Mouse (Mus musculus): Measurements from ENCODE around the gene Foxa3. TPM values are rescaled to one million over a fixed set of nuclear protein-coding genes. Genes with fewer than 3 reads are reported as not detected.

Foxa3 gene
- total RNA-seq, 1 experiment from 2014 or later = 6.8 TPM

DNA sequence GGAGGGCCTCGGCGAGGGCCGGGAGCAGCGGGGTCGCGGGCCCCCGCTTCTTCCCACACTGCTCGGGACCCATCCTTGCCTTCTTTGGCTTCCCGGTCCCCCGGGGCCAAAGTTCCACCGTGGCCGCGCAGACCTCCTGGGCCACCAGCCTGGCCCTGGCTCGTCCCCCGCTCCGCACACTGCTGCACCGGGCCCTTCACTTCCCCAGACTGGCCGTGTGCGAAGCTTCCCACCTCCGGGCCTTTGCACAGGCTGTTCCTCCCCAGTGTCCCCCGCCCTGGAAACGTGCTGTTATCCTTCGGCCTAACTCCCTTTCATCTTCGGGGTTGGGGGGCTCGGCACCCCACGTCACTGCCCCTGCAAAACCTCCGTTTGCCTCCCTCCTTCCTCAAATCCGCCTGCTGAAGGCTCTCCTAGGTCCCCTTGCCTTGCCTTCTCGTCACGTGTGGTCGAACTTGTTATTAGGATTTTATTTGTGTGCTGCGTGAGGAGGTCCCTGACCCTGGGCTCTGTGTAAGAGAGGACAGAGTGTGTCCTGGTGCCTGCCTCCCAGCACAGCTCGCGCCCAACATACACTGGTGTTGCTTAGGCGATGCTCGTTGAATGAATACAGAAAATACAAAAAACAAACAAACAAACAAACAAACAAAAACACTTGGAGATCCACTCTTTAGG lies 1.4 kb upstream of the Foxa3 start:
- peak; percentile 57 for DNase-seq

DNA sequence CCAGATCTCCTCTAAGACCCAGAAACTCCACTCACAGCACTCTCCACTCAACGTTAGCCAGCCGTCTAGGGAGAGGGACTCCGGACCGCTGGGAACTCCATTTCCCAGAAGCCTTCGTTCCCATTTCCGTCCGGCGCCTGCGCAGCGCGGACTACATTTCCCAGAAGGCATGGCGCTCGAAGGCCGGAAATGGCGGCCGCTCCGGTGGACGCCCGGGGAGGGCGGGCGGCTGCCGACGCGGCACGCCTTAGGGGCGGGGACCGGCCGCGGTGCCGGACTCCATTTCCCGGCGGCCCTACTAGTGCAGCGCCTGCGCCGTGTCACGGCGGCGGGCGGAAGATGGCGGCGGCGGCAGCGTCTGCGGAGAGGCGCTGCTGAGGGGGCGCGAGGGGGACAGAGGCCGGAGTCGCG lies 763 bp upstream of the Foxa3 start, which contains the start of gene Sympk:
TSS of gene Sympk (plus strand) at position 282 of the 411 bp plus-strand sequence.
- peak; percentile 97 for DNase-seq

DNA sequence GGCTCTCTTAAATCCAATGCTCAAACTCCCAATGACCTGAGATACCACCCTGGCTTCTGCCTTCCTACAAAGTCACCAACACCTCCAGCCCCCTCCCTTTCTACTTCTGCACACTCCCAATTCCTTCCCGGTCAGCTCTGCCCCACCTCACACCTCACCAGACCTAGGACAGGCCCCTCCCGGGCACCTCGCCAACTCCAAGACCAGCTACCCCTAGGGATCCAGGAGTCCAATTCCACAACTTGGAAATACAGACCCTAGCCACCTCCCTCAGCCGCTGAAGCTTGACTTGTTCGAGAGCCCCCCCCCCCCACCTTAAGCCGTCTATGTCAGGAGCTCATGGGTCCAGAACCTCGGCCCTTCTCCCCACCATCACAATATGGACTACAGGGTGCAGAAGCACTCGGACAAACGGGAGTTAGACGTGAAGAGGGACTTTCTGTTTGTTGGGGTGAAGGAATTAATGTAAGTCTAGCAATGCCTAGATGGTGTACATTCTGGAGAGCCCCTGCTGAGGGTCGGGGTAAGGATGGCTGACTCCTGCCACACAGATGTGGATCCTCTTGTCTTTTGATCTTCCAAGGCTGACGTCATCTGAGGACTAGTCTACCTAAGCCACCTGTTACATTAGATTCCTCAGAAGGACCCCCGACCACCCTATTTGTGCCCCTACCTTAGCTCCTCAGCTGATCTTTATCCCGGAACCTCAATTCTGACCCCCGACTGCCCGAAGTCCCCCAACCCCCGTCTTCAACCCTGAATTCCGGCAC lies 964 bp downstream of the Foxa3 start:
- DNase-seq = no peak

DNA sequence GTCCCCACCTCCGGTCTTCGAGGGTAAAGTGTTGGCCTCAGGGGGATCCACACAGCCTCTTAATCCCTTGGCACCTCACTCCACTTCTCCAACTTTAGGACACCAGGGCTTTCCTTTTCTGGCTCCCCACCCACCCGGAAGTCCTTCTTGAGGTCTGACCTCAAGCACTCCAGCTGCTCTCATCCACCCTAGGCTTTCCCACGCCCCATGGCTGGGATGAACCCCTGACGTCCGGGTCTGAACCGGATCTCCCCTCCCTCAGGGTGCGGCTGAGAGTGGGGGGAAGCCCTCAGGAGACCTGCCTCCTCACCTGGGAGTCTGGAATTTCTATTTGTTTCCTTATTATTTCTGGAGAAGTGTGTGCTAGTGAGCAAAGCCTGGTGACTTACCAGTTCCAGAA lies 2.3 kb downstream of the Foxa3 start:
- no peak for DNase-seq

DNA sequence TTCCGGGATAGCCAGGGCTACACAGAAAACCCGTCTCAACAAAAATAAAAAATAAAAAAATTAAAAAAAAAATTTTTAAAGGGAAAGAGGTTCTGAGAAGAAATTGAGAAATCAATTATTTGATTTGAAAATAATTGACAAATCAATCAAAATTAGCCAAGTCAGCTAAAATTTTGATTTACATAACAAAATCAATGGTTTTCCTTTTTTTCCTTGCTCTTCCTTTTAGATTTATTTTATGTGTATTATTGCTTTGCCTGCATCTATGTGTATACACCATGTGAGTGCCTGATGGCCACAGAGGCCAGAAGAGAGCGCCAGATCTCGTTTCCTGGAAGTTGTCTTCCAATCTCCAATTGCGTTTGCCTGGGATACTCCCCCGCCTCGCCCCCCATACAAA lies 5.4 kb downstream of the Foxa3 start:
- no peak for DNase-seq

DNA sequence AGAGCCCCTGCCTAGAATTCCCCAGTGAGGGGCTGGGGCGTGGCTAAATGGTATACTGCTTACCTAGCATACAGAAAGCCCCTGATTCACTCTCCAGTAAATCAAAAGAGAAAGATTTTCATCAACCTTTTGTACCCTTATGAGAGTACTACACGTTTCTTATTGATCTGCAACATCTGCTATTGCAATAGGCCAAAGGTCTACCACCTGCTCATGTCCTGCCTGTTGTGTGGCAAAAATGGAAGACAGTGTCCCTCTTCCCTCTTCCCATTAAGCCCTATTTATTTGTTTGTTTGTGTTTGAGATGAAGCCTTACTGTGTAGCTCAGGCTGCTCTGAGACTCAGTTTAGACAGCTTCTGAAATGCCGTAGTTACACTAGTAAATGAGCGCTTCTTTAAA lies 7.3 kb downstream of the Foxa3 start:
- DNase-seq = no peak

DNA sequence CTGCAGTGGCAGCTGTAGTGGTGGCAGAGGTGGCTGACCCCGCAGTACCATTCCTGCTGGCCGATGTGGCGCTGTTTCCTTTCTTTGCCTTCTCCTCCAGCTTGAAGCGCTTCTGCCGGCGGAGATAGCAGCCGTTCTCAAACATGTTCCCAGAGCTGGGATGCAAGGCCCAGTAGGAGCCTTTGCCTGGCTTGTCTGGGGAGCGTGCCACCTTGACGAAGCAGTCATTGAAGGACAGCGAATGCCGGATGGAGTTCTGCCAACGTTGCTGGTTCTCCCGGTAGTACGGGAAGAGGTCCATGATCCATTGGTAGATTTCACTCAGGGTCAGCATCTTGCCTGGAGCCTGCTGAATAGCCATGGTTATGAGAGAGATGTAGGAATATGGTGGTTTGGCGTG lies 8.9 kb downstream of the Foxa3 start:
- DNase-seq = peak; percentile 24

DNA sequence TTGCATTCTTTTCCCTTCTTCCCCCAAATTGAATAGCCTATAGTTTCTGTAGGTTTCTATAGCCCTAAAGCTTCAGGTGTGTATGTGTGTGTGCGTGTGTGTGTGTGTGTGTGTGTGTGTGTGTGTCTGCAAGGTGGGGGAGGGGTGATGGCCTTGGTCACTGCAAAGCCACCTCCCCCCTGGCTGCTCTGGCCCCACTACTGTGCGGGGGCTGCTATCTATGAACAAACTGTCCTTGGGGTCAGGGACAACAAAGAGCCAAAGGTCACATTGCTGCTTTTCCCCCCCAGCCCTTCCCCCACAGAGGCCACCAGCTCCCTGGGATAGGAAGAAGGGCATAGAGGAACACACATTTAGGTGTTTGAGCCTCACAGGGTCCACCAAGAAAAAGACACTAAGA lies 10.5 kb downstream of the Foxa3 start:
- DNase-seq = peak; percentile 47

DNA sequence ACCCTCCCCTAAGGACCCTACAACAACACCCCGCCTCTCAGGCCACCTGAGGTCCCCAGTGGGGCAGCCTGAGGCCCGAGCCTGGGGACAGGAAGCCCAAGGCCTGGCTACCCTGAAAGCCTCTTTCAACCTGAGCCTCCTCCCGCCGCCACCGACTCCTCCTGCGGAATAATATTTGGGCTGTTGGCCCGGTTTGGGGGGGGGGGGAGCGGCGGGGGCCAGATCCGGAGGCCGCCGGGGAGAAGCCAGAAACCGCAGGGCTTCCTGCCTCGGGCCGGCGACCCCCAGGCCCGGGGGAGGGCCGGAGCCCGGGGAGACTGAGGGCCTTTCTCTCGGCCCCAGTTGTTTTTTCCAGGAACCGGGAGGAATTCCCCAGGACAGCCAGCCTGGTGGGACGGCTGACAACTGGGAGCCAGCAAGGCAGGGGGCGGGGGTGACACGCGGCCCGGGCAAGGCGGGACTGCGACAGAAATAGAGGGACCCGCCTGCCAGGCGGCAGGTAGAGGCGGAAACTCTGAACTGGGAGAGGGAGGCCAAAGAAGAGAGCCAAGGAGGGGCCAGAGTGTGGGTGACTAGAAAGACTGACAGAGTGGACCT lies 11.2 kb downstream of the Foxa3 start:
- peak; percentile 65 for DNase-seq

DNA sequence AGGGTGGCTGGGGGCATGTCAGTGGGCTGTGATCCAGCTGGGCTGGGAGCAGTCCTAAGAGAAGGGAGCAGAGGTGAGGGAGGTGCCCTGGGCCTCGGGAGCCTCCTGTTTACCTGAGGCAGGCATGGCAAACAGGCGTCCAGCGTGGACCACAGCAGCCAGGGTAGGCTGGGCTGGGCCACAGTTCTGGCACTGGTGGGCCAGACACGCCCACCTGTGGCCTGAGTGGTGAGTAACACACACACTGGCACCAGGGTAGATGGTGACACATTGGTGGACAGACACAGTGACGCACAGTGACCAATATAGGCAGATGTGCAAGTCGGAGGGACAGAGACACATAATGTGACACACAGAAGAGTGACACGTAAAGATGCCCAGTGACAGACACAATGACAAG lies 12.8 kb downstream of the Foxa3 start:
- DNase-seq = peak; percentile 52

DNA sequence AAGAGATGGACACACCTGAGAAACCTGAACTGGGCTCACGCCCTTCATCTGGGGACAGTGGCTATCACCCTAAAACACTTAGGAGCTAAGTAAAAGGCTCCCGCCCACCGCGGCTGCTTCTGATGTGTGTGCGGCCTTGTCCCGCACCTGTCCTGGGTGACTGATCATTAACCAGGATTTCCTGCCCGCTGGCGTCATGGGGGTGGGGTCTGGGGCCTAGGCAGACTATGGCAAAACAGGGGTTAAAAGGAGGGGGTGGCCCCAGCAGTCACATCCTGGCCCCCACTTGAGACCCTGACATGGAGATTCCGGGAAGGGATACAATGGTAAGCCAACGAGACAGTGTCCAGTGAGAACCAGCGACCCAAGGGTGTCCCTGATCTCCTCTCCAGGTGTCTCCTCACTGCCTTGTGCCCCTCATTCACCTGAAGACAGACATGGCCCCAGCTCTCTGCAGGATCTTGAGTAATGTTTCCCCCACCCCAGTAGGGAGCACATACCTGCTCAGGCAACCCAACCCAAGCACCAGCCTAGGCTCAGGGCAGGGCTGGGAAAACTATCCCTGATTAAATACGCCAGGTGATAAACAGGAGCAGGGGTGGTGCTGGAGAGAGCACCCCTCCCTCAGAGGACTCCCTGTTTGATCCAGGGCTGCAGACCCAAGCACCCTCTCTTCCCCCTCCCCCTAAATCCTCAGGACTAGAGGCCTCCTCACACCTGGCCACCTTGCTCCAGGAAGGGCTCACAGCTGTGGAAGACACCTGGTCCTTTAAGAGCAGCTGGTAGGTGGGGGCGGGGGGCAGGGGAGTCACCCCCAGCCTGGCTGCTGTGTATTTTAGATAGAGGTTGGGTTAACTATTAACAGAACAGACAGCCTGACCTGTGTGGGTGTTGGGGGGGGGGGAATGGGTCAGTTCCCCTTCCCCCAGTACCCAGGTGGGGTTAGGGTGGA lies 16.0 kb downstream of the Foxa3 start:
- no peak for DNase-seq

DNA sequence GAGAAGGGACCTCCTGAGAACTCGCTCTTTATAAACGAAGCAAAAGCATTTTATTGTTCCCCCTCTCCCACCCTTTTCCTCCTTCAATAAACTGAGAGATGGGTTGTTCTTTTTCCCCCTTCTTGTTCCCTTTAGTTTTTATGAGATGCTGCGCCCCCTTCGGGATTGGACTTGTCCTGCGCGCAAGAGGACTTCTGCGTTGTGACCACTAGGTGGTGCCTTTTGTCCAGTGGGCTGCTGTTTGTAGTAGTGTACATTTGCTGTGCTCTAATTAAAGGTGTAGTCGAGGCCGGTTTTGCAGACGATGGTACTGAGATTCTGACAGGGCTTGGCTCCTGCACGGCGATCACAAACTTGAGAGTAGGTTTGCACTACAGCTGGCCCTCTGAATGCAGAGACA lies 16.9 kb downstream of the Foxa3 start:
- peak; percentile 90 for DNase-seq

DNA sequence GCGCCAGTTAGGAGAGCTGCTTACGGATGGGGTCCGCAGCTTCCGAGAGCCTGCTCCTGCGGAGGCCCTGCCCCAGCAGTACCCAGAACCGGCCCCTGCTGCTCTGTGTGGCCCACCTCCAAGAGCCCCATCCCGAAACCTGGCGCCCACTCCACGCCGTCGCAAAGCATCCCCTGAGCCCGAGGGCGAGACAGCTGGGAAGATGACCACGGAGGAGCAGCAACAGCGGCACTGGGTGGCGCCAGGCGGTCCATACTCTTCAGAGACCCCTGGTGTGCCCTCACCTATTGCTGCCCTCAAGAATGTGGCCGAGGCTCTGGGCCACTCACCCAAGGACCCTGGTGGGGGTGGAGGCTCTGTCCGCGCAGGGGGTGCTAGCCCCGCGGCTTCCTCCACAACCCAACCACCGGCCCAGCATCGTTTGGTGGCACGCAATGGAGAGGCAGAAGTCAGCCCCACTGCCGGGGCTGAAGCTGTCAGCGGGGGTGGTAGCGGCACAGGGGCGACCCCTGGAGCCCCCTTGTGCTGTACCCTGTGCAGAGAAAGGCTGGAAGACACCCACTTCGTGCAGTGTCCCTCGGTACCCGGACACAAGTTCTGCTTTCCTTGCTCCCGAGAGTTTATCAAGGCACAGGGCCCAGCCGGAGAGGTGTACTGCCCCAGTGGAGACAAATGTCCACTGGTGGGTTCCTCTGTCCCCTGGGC lies 17.8 kb downstream of the Foxa3 start:
- no peak for DNase-seq

DNA sequence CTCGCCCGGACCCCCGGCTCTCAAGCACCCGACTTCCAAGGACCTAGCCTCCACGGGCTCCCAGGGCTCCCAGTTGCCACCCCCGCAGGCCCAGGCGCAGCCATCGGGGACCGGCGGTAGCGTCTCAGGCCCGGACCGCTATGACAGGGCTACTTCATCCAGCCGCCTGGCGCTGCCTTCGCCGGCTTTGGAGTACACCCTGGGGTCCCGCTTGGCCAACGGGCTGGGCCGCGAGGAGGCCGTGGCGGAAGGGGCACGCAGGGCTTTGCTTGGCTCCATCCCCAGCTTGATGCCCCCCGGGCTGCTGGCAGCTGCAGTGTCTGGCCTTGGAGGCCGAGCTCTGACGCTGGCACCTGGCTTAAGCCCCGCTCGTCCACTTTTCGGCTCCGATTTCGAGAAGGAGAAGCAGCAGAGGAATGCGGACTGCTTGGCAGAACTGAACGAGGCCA lies 18.7 kb downstream of the Foxa3 start:
- peak; percentile 72 for DNase-seq

DNA sequence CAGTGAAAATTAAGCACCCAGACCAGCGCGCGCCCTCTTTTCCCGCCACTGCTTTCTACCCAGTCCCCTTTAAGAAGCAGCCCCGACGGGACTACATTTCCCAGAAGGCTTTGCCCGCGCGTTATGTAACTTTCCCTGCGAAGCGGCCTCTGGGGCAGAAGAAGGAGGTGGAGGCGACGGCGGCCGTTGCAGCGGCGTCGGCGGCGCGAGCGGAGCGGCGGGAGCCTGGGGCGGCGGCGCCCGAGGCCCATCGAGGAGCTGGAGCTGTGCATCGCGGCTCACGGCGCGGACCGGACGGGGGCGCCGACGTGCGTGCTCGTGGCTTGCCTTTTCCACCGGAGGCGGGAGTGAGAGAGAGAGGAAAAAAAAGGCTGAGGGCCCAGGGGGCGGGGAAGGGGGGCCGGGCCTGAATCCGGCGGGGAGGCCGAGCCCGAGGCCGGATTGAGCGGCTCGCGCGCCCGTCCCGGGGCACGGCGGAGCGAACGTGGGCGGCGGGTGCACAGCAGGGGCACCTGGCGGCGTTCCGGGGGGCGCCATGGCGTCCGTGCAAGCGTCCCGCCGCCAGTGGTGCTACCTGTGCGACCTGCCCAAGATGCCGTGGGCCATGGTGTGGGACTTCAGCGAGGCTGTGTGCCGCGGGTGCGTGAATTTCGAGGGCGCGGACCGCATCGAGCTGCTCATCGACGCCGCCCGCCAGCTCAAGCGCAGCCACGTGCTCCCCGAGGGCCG lies 19.3 kb downstream of the Foxa3 start, which contains the start of gene Irf2bp1:
TSS of gene Irf2bp1 (plus strand) at position 143 of the 729 bp plus-strand sequence.
- DNase-seq = peak; percentile 96

DNA sequence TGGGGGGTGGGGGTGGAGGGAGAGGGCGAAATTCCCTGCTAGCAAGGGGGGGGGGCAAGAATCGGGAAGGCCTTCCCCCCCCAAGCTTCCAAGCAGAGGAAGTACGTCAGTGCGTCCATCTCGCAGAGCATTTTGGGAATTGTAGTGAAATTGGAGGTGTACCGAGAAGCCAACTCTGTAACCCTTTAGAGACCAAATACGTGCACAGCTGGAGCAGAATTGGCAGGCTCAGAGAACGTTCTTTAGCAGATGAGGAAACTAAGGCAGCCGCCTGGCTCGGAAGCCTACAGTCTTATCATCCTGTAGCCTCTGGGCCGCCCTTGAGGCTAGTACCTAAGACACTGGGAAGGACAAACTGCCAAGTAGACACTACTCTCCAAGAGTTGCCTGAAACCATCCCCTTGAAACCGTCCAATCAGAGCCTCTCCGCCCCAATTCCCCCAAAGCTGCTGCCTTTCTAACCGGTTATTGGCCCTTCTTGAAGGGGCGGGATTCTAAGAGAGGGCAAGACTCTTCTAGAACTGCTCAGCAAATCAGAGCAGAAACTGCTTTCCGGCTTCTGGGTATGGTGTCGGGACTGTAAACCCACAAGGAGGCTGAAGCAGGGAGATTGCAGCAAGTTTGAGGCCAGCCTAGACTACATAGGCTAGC lies 20.4 kb downstream of the Foxa3 start:
- peak; percentile 85 for DNase-seq

DNA sequence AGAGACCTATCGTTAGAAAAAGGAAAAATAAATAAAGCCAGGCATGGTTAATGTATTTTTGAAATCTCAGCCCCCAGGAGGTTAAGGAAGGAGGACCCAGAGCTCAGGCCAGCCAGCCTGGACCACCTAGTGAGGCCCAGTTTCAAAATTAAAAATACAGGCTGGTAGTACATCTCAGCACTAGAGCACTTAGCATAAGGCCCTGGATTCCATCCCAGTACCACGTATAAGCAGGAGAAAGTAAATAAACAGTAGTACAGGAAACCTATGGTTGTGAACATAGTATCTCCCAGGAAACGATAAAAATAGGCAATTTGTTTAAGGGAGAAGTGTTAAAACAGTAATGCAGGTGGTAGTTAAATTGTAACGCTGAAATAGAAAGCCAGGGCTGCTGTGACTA lies 21.2 kb downstream of the Foxa3 start:
- DNase-seq = no peak

DNA sequence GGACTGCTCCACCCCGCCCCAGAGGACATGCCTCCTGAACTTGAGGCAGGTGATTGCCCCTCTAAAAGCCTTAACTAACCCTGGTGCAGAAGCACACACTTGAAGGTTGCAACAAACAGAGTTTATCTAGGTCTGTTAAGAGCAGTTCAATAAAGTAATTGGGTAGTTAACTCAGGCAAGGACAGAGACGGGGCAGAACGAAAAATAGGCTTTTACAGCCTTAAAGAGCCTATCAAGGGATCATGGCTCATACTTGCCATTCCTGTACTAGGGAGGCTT lies 21.6 kb downstream of the Foxa3 start:
- no peak for DNase-seq

DNA sequence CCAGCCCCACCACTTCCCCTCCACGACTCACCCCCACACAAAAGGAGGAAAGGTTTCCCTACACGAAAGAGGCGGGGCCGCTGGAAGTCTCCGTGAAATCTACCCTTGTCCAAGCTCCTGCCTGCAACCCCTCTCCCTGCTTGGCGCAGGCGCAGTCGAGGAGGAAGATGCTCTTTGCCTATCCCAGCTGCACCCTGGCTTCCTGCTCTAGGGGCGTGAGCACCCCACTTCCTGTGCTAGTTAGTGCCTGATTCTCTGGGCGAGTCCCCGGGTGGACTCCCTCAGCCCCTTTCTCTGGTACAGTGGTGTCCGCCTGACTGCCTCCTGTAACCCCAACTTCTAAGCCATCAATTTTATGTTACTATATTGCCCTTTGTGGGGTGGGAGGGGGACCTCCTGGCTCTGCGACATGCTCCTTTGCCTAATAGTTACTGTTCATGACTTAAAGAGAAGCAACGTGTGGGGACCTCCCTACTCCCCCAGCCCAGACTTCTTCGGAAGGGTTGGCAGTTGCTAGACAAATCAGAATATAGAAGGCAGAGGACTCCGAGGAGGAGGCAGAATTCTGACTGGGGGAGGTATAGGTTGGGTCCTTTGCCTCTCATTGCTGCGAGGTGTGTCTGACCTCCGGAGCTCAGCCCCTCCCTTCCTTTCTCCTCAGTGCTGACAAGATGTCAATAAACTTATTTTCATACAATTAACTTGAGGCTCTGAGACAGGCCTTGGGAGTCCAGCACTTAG lies 22.1 kb downstream of the Foxa3 start:
- peak; percentile 83 for DNase-seq

DNA sequence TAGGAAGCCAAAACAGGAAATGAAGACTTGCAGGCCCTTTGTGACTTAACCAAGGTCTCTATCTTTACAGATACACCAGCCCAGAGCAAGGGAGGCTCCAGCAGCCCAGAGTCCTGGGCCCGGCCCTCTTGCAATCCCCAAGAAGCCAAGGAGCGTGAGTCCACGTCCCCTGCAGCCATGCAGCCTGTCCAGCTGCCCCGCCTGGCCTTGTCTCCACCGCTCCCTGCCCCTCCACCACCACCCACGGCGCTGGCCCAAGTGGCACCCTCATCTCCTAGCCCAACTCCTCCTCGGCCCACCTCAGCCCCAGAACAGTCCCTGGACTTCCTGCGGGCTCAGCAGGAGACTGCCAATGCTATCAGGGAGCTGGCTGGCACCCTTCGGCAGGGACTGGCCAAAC lies 22.9 kb downstream of the Foxa3 start:
- no peak for DNase-seq
